Mouse (Mus musculus) liver, embryonic 15.5 days (tissue): ENCODE measurements around the gene Cdc73. TPM values are rescaled to one million over a fixed set of nuclear protein-coding genes. Genes with fewer than 3 reads are reported as not detected.

Experiments
- ATAC-seq: fragments of 200-750 bp; cut with Nextera tagmentation; 2 replicates; pipeline ENCODE4 v1.8.0; 2017; ENCODE audit warnings: moderate number of reproducible peaks, mild to moderate bottlenecking, moderate library complexity; ENCODE audit not compliant: insufficient read depth
- H3K27ac ChIP-seq: fragments of 300-500 bp; sonication (generic); replicated peaks from 2 replicates; pipeline ENCODE4 v1.5.1; 2015; ENCODE audit warnings: mild to moderate bottlenecking, inconsistent platforms
- H3K27me3 ChIP-seq: fragments of 300-500 bp; sonication (generic); 2 replicates; pipeline ENCODE4 v1.6.1; 2015; ENCODE audit warnings: mild to moderate bottlenecking, inconsistent platforms
- H3K36me3 ChIP-seq: fragments of 300-500 bp; sonication (generic); replicated peaks from 2 replicates; pipeline ENCODE4 v1.6.1; 2015; ENCODE audit warnings: moderate library complexity, mild to moderate bottlenecking, inconsistent platforms
- H3K4me1 ChIP-seq: fragments of 300-500 bp; sonication (generic); replicated peaks from 2 replicates; pipeline ENCODE4 v1.6.1; 2015; ENCODE audit warnings: inconsistent platforms
- H3K4me2 ChIP-seq: fragments of 300-500 bp; sonication (generic); 2 replicates; pipeline ENCODE4 v1.6.1; 2015; ENCODE audit warnings: moderate library complexity, mild to moderate bottlenecking, inconsistent platforms
- H3K4me3 ChIP-seq: fragments of 300-500 bp; sonication (generic); replicated peaks from 2 replicates; pipeline ENCODE4 v1.5.1; 2015; ENCODE audit warnings: mild to moderate bottlenecking, inconsistent platforms
- H3K9ac ChIP-seq: fragments of 300-500 bp; sonication (generic); 2 replicates; pipeline ENCODE4 v1.6.1; 2015; ENCODE audit warnings: moderate library complexity, mild to moderate bottlenecking, inconsistent platforms
- H3K9me3 ChIP-seq: fragments of 300-500 bp; sonication (generic); replicated peaks from 2 replicates; pipeline ENCODE4 v1.6.1; 2016; ENCODE audit warnings: inconsistent platforms
- WGBS: fragments of 180-500 bp; shearing (Covaris S2); methylation state at CpG from one replicate; pipeline ENCODE4 v1.1.7; 2015; ENCODE audit warnings: mixed read lengths; ENCODE audit not compliant: insufficient replicate concordance; 5-methylcytosine and 5-hydroxymethylcytosine counted together
- polyA plus RNA-seq: library from polyadenylated mRNA; unstranded; fragments of >200 nt; fragmentation: Nextera tagmentation; extraction: Ambion mirVana; gene quantifications from 2 replicates; pipeline ENCODE4 v1.2.1, GENCODE M21; 2015

The Cdc73 gene
- polyA plus RNA-seq, result 12.7 and 13.4 TPM in 2 replicates

- Histone ChIP-seq H3K36me3 (peaks cover 5% of the 10 kb centered on the region; the same call in 1 of the 2 replicates), H3K4me1 (peaks cover 21% of the 10 kb centered on the region), H3K27ac (peak within 1 kb of the TSS; percentile 94), H3K9me3 (no peaks in the 10 kb centered on the region), H3K9ac (peak within 1 kb of the TSS; percentile 90), H3K4me2 (peak within 1 kb of the TSS; percentile 93), H3K4me3 (peak within 1 kb of the TSS; percentile 92), H3K27me3 (no peaks in the 10 kb centered on the region)
- ATAC-seq, result peak; percentile 100
- under 1% methylated on average over 73 of the region's 74 CpGs for whole genome bisulfite sequencing
These were observed at the start of gene Cdc73 for GRCm38 (mm10) chr1:143702741-143703262. Gene Cdc73 (minus strand): TSS chr1:143702893.

DNA sequence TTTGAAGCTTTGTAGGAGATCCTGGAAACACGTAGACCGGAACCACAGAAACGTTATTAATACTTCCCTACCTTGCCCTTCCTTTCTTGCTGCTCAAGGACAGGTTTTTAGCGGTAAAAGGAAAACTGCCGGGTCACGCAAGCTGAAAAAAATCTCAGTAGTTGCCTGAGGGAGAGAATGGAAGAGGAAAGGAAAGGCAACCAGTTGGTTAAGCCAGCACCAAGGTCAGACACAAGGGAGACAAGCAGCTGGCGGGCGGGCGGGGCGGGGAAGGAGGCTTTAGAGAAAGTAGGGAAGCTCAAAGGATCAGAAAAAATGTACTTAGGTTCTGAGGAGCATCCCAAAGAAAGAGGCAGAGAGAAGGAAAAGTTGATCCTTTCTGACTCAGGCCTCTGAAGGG is 43.2 kb upstream of the Cdc73 start:
- 83% methylated on average over 10 of the region's 10 CpGs for WGBS
- ATAC-seq, result no peak
- Histone ChIP-seq H3K4me3 (no peak overlapping the region), H3K4me1 (peaks cover 20% of the 10 kb centered on the region), H3K36me3 (peaks cover 38% of the 10 kb centered on the region), H3K27ac (no peak overlapping the region), H3K9me3 (no peaks in the 10 kb centered on the region), H3K9ac (no peak overlapping the region), H3K4me2 (no peak overlapping the region), H3K27me3 (no peaks in the 10 kb centered on the region)

DNA sequence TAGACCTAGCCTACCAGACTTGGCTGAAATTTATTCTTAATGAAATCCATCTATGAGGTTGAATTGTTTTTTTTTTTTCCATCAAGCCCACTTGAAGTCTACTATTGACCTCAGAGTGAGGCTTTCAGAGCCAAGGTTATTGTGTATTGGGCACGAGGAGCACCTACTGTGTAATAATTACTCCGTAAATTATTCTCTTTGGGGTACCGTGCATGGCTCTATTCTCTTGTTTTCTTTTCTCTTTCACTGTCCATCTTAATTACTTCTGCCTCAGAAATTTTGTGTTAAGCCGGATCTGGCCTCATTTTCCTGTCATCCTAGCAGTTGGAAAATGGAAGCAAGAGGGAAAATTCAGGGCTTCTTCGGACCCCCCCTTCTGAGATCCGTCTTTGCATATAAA is 39.5 kb upstream of the Cdc73 start:
- WGBS, result 91% methylated on average over 6 of the region's 6 CpGs
- Histone ChIP-seq H3K4me1 (peaks cover 42% of the 10 kb centered on the region), H3K27me3 (no peaks in the 10 kb centered on the region), H3K4me3 (no peak overlapping the region), H3K4me2 (no peak overlapping the region), H3K9me3 (no peaks in the 10 kb centered on the region), H3K27ac (no peak overlapping the region), H3K36me3 (peaks cover 33% of the 10 kb centered on the region), H3K9ac (no peak overlapping the region)
- no peak for ATAC-seq

- H3K27me3 ChIP-seq, result no peaks in the 10 kb centered on the region
- peaks cover 42% of the 10 kb centered on the region for H3K4me1 ChIP-seq
- WGBS, result 45% methylated on average over 5 of the region's 5 CpGs
- H3K27ac ChIP-seq, result no peak overlapping the region
- H3K4me2 ChIP-seq, result no peak overlapping the region
- peaks cover 27% of the 10 kb centered on the region for H3K36me3 ChIP-seq
- no peak for ATAC-seq
- no peak overlapping the region for H3K4me3 ChIP-seq
- no peak overlapping the region for H3K9ac ChIP-seq
- no peaks in the 10 kb centered on the region for H3K9me3 ChIP-seq
These were observed 38.6 kb upstream of the Cdc73 start for GRCm38 (mm10) chr1:143741331-143741730.

DNA sequence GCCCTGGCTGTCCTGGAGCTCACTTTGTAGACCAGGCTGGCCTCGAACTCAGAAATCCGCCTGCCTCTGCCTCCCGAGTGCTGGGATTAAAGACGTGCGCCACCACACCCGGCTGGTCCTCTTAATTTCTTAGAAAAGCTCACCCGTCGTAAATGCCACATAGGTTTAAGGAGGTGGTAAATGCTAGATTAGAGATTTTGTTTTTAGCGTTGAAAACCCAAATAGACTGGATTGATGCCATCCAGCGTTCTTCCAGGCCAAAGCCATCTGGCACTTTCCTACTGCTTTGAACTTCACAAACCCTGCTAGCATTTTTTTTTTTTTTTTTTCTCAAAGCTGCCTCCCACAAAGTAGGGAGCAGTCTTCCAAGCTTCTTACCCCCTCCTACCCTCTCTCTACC is 37.9 kb upstream of the Cdc73 start:
- Histone ChIP-seq H3K9me3 (no peaks in the 10 kb centered on the region), H3K4me2 (peak overlapping the region; percentile 86), H3K27ac (no peak overlapping the region; the same call in 1 of the 2 replicates), H3K27me3 (no peaks in the 10 kb centered on the region), H3K4me3 (peak overlapping the region; percentile 86), H3K9ac (no peak overlapping the region), H3K4me1 (peaks cover 42% of the 10 kb centered on the region), H3K36me3 (peaks cover 19% of the 10 kb centered on the region)
- 71% methylated on average over 10 of the region's 10 CpGs for WGBS
- no peak for ATAC-seq

GRCm38 (mm10) chr1:143739361-143740350 is 37.0 kb upstream of the Cdc73 start:
- peaks cover 41% of the 10 kb centered on the region for H3K4me1 ChIP-seq
- ATAC-seq, result peak; percentile 95
- H3K9ac ChIP-seq, result peak overlapping the region; percentile 84
- H3K36me3 ChIP-seq, result peaks cover 13% of the 10 kb centered on the region
- under 1% methylated on average over 71 of the region's 71 CpGs for WGBS
- no peaks in the 10 kb centered on the region for H3K9me3 ChIP-seq
- H3K4me3 ChIP-seq, result peak overlapping the region; percentile 86
- peak overlapping the region; percentile 89 for H3K27ac ChIP-seq
- H3K27me3 ChIP-seq, result no peaks in the 10 kb centered on the region
- H3K4me2 ChIP-seq, result peak overlapping the region; percentile 86

- Histone ChIP-seq H3K36me3 (peaks cover 13% of the 10 kb centered on the region), H3K9me3 (no peaks in the 10 kb centered on the region), H3K27me3 (no peaks in the 10 kb centered on the region), H3K4me2 (peak overlapping the region; percentile 86), H3K4me1 (peaks cover 33% of the 10 kb centered on the region), H3K9ac (peak overlapping the region; percentile 84), H3K27ac (peak overlapping the region; percentile 89; the same call in 1 of the 2 replicates), H3K4me3 (peak overlapping the region; percentile 86)
- 16% methylated on average over 11 of the region's 11 CpGs for WGBS
- ATAC-seq, result no peak
These were observed 36.1 kb upstream of the Cdc73 start for GRCm38 (mm10) chr1:143738811-143739210.

DNA sequence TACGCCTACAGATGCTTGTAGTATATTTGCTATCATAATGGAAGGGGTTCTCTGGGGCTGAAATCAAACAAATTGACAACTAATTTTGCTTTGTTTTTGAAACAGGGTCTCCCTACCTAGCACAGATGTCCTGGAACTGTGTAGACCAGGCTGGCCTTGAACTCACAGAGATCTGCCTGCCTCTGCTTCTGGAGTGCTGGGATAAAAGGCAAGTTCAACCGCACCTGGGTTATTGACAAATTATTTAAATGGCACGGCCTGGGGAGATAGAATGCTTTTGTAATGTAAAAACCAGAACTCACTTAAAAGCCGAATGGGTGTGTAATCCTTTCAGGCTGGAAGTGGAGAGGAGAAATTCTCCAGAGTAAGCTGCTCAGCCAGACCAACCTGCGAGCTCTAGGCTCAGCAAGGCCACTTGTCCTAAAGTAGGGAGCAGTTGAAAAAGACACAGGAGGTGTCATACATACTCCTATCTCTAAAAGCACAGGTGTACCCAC is 31.3 kb upstream of the Cdc73 start:
- no peak for ATAC-seq
- no peaks in the 10 kb centered on the region for H3K9me3 ChIP-seq
- H3K4me1 ChIP-seq, result peaks cover 8% of the 10 kb centered on the region; the same call in 1 of the 2 replicates
- H3K9ac ChIP-seq, result no peak overlapping the region
- H3K4me3 ChIP-seq, result no peak overlapping the region
- 69% methylated on average over 5 of the region's 5 CpGs for WGBS
- H3K36me3 ChIP-seq, result no peaks in the 10 kb centered on the region
- H3K27ac ChIP-seq, result no peak overlapping the region
- no peak overlapping the region for H3K4me2 ChIP-seq
- no peaks in the 10 kb centered on the region for H3K27me3 ChIP-seq

GRCm38 (mm10) chr1:143731691-143732090 is 29.0 kb upstream of the Cdc73 start:
- no peak for ATAC-seq
- no peaks in the 10 kb centered on the region for H3K9me3 ChIP-seq
- 55% methylated on average over 4 of the region's 4 CpGs for WGBS
- no peaks in the 10 kb centered on the region for H3K4me1 ChIP-seq
- H3K36me3 ChIP-seq, result no peaks in the 10 kb centered on the region
- no peak overlapping the region for H3K9ac ChIP-seq
- no peak overlapping the region for H3K4me2 ChIP-seq
- no peak overlapping the region for H3K4me3 ChIP-seq
- no peak overlapping the region for H3K27ac ChIP-seq
- H3K27me3 ChIP-seq, result no peaks in the 10 kb centered on the region

- Histone ChIP-seq H3K9me3 (no peaks in the 10 kb centered on the region), H3K36me3 (no peaks in the 10 kb centered on the region), H3K4me3 (no peak overlapping the region), H3K4me2 (no peak overlapping the region), H3K9ac (no peak overlapping the region), H3K27me3 (no peaks in the 10 kb centered on the region), H3K27ac (no peak overlapping the region), H3K4me1 (no peaks in the 10 kb centered on the region)
- ATAC-seq, result peak; percentile 30; the same call in 1 of the 2 replicates
- 59% methylated on average over 2 of the region's 2 CpGs for WGBS
These were observed 28.2 kb upstream of the Cdc73 start for GRCm38 (mm10) chr1:143730899-143731298.
